Mouse (Mus musculus) liver (tissue): ENCODE results near the gene Slit3.

Experiments used
- DNase-seq: peaks from one replicate; pipeline ENCODE4 v3.0.0-alpha.2; 2020; ENCODE audit warnings: mixed read lengths

Slit3 gene

GRCm38 (mm10) chr11:35364469-35364868 is 243.4 kb downstream of the Slit3 start:
- DNase-seq: no peak

GRCm38 (mm10) chr11:35365510-35365931 is 244.5 kb downstream of the Slit3 start:
- no peak for DNase-seq

GRCm38 (mm10) chr11:35366611-35367010 is 245.6 kb downstream of the Slit3 start:
- DNase-seq: no peak

- no peak for DNase-seq
Observed at GRCm38 (mm10) chr11:35367248-35367647, 246.2 kb downstream of the Slit3 start.

GRCm38 (mm10) chr11:35369964-35370363 is 248.9 kb downstream of the Slit3 start:
- DNase-seq: no peak

GRCm38 (mm10) chr11:35370705-35371104 is 249.7 kb downstream of the Slit3 start:
- no peak for DNase-seq

- DNase-seq: no peak
Observed at GRCm38 (mm10) chr11:35372410-35372809, 251.4 kb downstream of the Slit3 start.

GRCm38 (mm10) chr11:35375072-35375471 is 254.0 kb downstream of the Slit3 start:
- DNase-seq: no peak

- DNase-seq: no peak
Observed at GRCm38 (mm10) chr11:35378802-35379201, 257.8 kb downstream of the Slit3 start.

GRCm38 (mm10) chr11:35379407-35379806 is 258.4 kb downstream of the Slit3 start:
- DNase-seq: no peak

- DNase-seq: no peak
Observed at GRCm38 (mm10) chr11:35380766-35381165, 259.7 kb downstream of the Slit3 start.

- no peak for DNase-seq
Observed at GRCm38 (mm10) chr11:35385444-35385843, 264.4 kb downstream of the Slit3 start.

- no peak for DNase-seq
Observed at GRCm38 (mm10) chr11:35387826-35388225, 266.8 kb downstream of the Slit3 start.

GRCm38 (mm10) chr11:35388471-35388870 is 267.4 kb downstream of the Slit3 start:
- DNase-seq: no peak

- no peak for DNase-seq
Observed at GRCm38 (mm10) chr11:35389341-35389740, 268.3 kb downstream of the Slit3 start.

- DNase-seq: no peak
Observed at GRCm38 (mm10) chr11:35389780-35390435, 268.9 kb downstream of the Slit3 start.

- DNase-seq: no peak
Observed at GRCm38 (mm10) chr11:35393815-35394214, 272.8 kb downstream of the Slit3 start.

- DNase-seq: no peak
Observed at GRCm38 (mm10) chr11:35395376-35395775, 274.4 kb downstream of the Slit3 start.

GRCm38 (mm10) chr11:35398353-35398752 is 277.3 kb downstream of the Slit3 start:
- DNase-seq: no peak

GRCm38 (mm10) chr11:35403516-35403915 is 282.5 kb downstream of the Slit3 start:
- DNase-seq: no peak

- no peak for DNase-seq
Observed at GRCm38 (mm10) chr11:35406045-35406444, 285.0 kb downstream of the Slit3 start.

- no peak for DNase-seq
Observed at GRCm38 (mm10) chr11:35406522-35406921, 285.5 kb downstream of the Slit3 start.

GRCm38 (mm10) chr11:35407341-35408154 is 286.5 kb downstream of the Slit3 start:
- DNase-seq: peak; percentile 41

- no peak for DNase-seq
Observed at GRCm38 (mm10) chr11:35410431-35410830, 289.4 kb downstream of the Slit3 start.
